Mouse (Mus musculus): ENCODE results near the gene Klf7. TPM values are rescaled to one million over a fixed set of nuclear protein-coding genes. Genes with fewer than 3 reads are reported as not detected.

Gene Klf7
- polyA plus RNA-seq, 1 experiment from 2014 or later: 117 TPM

Small RNA genes lying within 50 kb of the gene (microRNA-seq; reads per million reads assigned to microRNA genes)
- 2.2 reads per million, percentile 7 among the genes with 10 or more reads in this experiment for gene Mir6899

Measured in midbrain, embryonic 15.5 days (tissue).